Mouse (Mus musculus): Measurements from ENCODE around the gene Lrp5.

DNA sequence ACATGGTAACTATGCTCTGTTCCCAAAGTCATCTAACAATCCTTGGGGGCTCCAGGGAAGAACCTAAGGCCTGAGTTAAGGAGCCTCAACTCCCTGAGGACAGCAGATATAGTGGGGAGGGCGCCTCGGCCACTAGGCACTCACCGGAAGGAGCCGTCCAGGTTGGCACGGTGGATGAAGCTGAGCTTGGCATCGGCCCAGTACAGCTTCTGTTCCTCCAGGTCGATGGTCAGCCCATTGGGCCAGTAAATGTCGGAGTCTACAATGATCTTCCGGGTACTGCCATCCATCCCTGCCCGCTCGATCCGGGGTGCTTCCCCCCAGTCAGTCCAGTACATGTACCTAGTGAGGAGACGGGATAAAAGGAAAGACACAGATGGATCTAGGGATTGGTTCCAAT lies 34.4 kb downstream of the Lrp5 start:
- TF ChIP-seq CTCF (IDR thresholded peaks at IDR 0.05 in 2 of 3, conservative IDR thresholded peaks at IDR 0.05 in 1 of 3; ENCODE audit: control insufficient read depth in 1 of 3, insufficient read depth in 1 of 3, low read depth in 2 of 3, low read length in 3 of 3, poor library complexity in 1 of 3, severe bottlenecking in 1 of 3), result no peak
- TF ChIP-seq MEF2A (IDR thresholded peaks at IDR 0.05; ENCODE audit: extremely low read depth, insufficient replicate concordance, low read depth, low read length, poor library complexity, severe bottlenecking), result no peak
- TF ChIP-seq MAFK (IDR thresholded peaks at IDR 0.05; ENCODE audit: borderline replicate concordance, low read depth, low read length), result no peak
- TF ChIP-seq TAL1 (IDR thresholded peaks at IDR 0.05; ENCODE audit: low read length), result no peak
- TF ChIP-seq MYB (IDR thresholded peaks at IDR 0.05; ENCODE audit: low read depth, low read length), result no peak
- TF ChIP-seq CHD2 (IDR thresholded peaks at IDR 0.05; ENCODE audit: low read length), result no peak
- TF ChIP-seq POLR2A (IDR thresholded peaks at IDR 0.05; ENCODE audit: control insufficient read depth in 1 of 2, insufficient read depth in 1 of 2, low read depth in 1 of 2, low read length in 2 of 2, poor library complexity in 1 of 2), result no peak
- no peak for TF ChIP-seq ZMIZ1 (IDR thresholded peaks at IDR 0.05; ENCODE audit: low read depth, low read length)
- no peak for TF ChIP-seq POLR2AphosphoS2 (IDR thresholded peaks at IDR 0.05; ENCODE audit: low read length)
- no peak for TF ChIP-seq CHD1 (IDR thresholded peaks at IDR 0.05; ENCODE audit: low read depth, low read length)
- no peak for TF ChIP-seq ZC3H11A (IDR thresholded peaks at IDR 0.05; ENCODE audit: low read depth, low read length)

Data from MEL (cell line).